Mouse (Mus musculus) stomach, postnatal 0 days (tissue): ENCODE results near the gene Nr2e1. TPM values are rescaled to one million over a fixed set of nuclear protein-coding genes. Genes with fewer than 3 reads are reported as not detected.
A peak's percentile ranks its signal among the peaks of the same experiment; 100 is the strongest.

Experiments
- ATAC-seq: fragments of 200-750 bp; cut with Nextera tagmentation; 2 replicates; pipeline ENCODE4 v1.8.0; 2017; ENCODE audit not compliant: low FRiP score, low TSS enrichment
- DNase-seq: peaks from one replicate; pipeline ENCODE4 v3.0.0-alpha.2; 2016; ENCODE audit warnings: low spot score
- H3K27ac ChIP-seq: fragments of 300-500 bp; sonication (generic); replicated peaks from 2 replicates; pipeline ENCODE4 v1.5.1; 2014; ENCODE audit warnings: mild to moderate bottlenecking, control low read depth
- H3K27me3 ChIP-seq: fragments of 300-500 bp; sonication (generic); 2 replicates; pipeline ENCODE4 v1.6.1; 2014; ENCODE audit warnings: low read length; ENCODE audit not compliant: control insufficient read depth, insufficient read depth
- H3K36me3 ChIP-seq: fragments of 300-500 bp; sonication (generic); 2 replicates; pipeline ENCODE4 v1.6.1; 2014; ENCODE audit warnings: low read length, mixed read lengths; ENCODE audit not compliant: control insufficient read depth, insufficient read depth
- H3K4me1 ChIP-seq: fragments of 300-500 bp; sonication (generic); replicated peaks from 2 replicates; pipeline ENCODE4 v1.6.1; 2014; ENCODE audit warnings: antibody characterized with exemption; ENCODE audit not compliant: control insufficient read depth, insufficient read depth
- H3K4me2 ChIP-seq: fragments of 300-500 bp; sonication (generic); replicated peaks from 2 replicates; pipeline ENCODE4 v1.6.1; 2014; ENCODE audit warnings: low read depth, mild to moderate bottlenecking, control low read depth, moderate library complexity
- H3K4me3 ChIP-seq: fragments of 300-500 bp; sonication (generic); 2 replicates; pipeline ENCODE4 v1.5.1; 2014; ENCODE audit warnings: low read depth, low read length, control low read depth
- H3K9ac ChIP-seq: fragments of 300-500 bp; sonication (generic); 2 replicates; pipeline ENCODE4 v1.6.1; 2014; ENCODE audit warnings: mild to moderate bottlenecking, low read length, control low read depth, mixed read lengths
- H3K9me3 ChIP-seq: fragments of 300-500 bp; sonication (generic); 2 replicates; pipeline ENCODE4 v1.6.1; 2016; ENCODE audit warnings: low read length; ENCODE audit not compliant: control insufficient read depth
- CTCF ChIP-seq: IDR thresholded peaks from 2 replicates; pipeline ENCODE4 v1.5.1; 2016; ENCODE audit warnings: antibody characterized with exemption, low read depth, mild to moderate bottlenecking, moderate library complexity
- EP300 ChIP-seq: optimal IDR thresholded peaks from 2 replicates; pipeline ENCODE3; 2016; ENCODE audit warnings: antibody characterized with exemption
- WGBS: fragments of 180-500 bp; shearing (Covaris S2); extraction: QIAGEN DNeasy Blood & Tissue Kit; methylation state at CpG from one replicate; pipeline ENCODE4 v1.1.7; 2014; 5-methylcytosine and 5-hydroxymethylcytosine counted together
- polyA plus RNA-seq: library from polyadenylated mRNA; unstranded; fragments of >200 nt; fragmentation: Nextera tagmentation; extraction: Ambion mirVana; gene quantifications from 2 replicates; pipeline ENCODE4 v1.2.1, GENCODE M21; 2015

Nr2e1 gene
- 0.04 TPM in 1 of 2 replicates, not detected in the other for polyA plus RNA-seq

GRCm38 (mm10) chr10:42583157-42583872, at the start of gene Nr2e1, which contains the start of gene Ostm1:
TSS of gene Nr2e1 (minus strand) at chr10:42583632.
TSS of gene Ostm1 (plus strand) at chr10:42583822.
- no peaks in the 10 kb centered on the region for H3K4me1 ChIP-seq
- ATAC-seq = no peak
- H3K27ac ChIP-seq = no peak within 1 kb of the TSS
- 1% methylated on average over 43 of the region's 43 CpGs for WGBS
- H3K9me3 ChIP-seq = no peaks in the 10 kb centered on the region
- H3K9ac ChIP-seq = no peak within 1 kb of the TSS
- H3K4me2 ChIP-seq = peak within 1 kb of the TSS; percentile 27; the same call in 1 of the 2 replicates
- peaks cover 51% of the 10 kb centered on the region for H3K27me3 ChIP-seq
- no peak for DNase-seq
- no peaks in the 10 kb centered on the region for H3K36me3 ChIP-seq
- TF ChIP-seq CTCF (no peak), EP300 (no peak)
- peak within 1 kb of the TSS; percentile 19 for H3K4me3 ChIP-seq

- Histone ChIP-seq H3K9ac (no peak overlapping the region), H3K4me1 (0 out of 2 replicates have a peak, but pooled peaks cover 5% of the 10 kb centered on the region), H3K4me3 (peak overlapping the region; percentile 44), H3K4me2 (peak overlapping the region; percentile 66), H3K9me3 (no peaks in the 10 kb centered on the region), H3K36me3 (no peaks in the 10 kb centered on the region), H3K27ac (no peak overlapping the region), H3K27me3 (peaks cover 22% of the 10 kb centered on the region; the same call in 1 of the 2 replicates)
- ATAC-seq (peak; percentile 32; the same call in 1 of the 2 replicates), DNase-seq (peak; percentile 29)
- TF ChIP-seq CTCF (no peak), EP300 (no peak)
- 4% methylated on average over 39 of the region's 39 CpGs for WGBS
Observed at GRCm38 (mm10) chr10:42632453-42633360, 49.3 kb upstream of the Nr2e1 start.

GRCm38 (mm10) chr10:42631754-42632452, 48.5 kb upstream of the Nr2e1 start:
- ATAC-seq = no peak
- H3K4me2 ChIP-seq = peak overlapping the region; percentile 66
- peak overlapping the region; percentile 44 for H3K4me3 ChIP-seq
- 2% methylated on average over 41 of the region's 42 CpGs for WGBS
- H3K9me3 ChIP-seq = no peaks in the 10 kb centered on the region
- H3K36me3 ChIP-seq = no peaks in the 10 kb centered on the region
- TF ChIP-seq CTCF (no peak), EP300 (no peak)
- H3K4me1 ChIP-seq = 0 out of 2 replicates have a peak, but pooled peaks cover 5% of the 10 kb centered on the region
- no peak overlapping the region for H3K9ac ChIP-seq
- no peak overlapping the region for H3K27ac ChIP-seq
- DNase-seq = no peak
- H3K27me3 ChIP-seq = peaks cover 22% of the 10 kb centered on the region; the same call in 1 of the 2 replicates

GRCm38 (mm10) chr10:42630596-42631355, 47.3 kb upstream of the Nr2e1 start:
- WGBS = 7% methylated on average over 19 of the region's 19 CpGs
- H3K4me3 ChIP-seq = no peak overlapping the region
- no peak for TF ChIP-seq EP300
- no peak for TF ChIP-seq CTCF
- peaks cover 22% of the 10 kb centered on the region; the same call in 1 of the 2 replicates for H3K27me3 ChIP-seq
- ATAC-seq (no peak), DNase-seq (no peak)
- no peak overlapping the region for H3K27ac ChIP-seq
- H3K4me2 ChIP-seq = no peak overlapping the region
- H3K9ac ChIP-seq = no peak overlapping the region
- 0 out of 2 replicates have a peak, but pooled peaks cover 5% of the 10 kb centered on the region for H3K4me1 ChIP-seq
- H3K36me3 ChIP-seq = no peaks in the 10 kb centered on the region
- no peaks in the 10 kb centered on the region for H3K9me3 ChIP-seq

GRCm38 (mm10) chr10:42625907-42626306, 42.5 kb upstream of the Nr2e1 start:
- peaks cover 16% of the 10 kb centered on the region; the same call in 1 of the 2 replicates for H3K27me3 ChIP-seq
- H3K4me3 ChIP-seq = no peak overlapping the region
- ATAC-seq (peak; percentile 40; the same call in 1 of the 2 replicates), DNase-seq (no peak)
- no peak overlapping the region for H3K9ac ChIP-seq
- H3K27ac ChIP-seq = no peak overlapping the region
- TF ChIP-seq EP300 (no peak), CTCF (no peak)
- H3K36me3 ChIP-seq = no peaks in the 10 kb centered on the region
- H3K4me1 ChIP-seq = no peaks in the 10 kb centered on the region
- WGBS = 69% methylated on average over 2 of the region's 2 CpGs
- no peak overlapping the region for H3K4me2 ChIP-seq
- no peaks in the 10 kb centered on the region for H3K9me3 ChIP-seq
